Mouse (Mus musculus): Measurements from ENCODE around the gene L3mbtl2. TPM values are rescaled to one million over a fixed set of nuclear protein-coding genes. Genes with fewer than 3 reads are reported as not detected.

The L3mbtl2 gene
- polyA plus RNA-seq, 1 experiment from 2014 or later: 12.9 TPM

Other genes starting within 250 kb of the L3mbtl2 start
- 324 and 354 TPM in 2 replicates for gene Rbx1, start 197.6 kb upstream of the L3mbtl2 start, polyA plus RNA-seq (2015; fragmentation: Nextera tagmentation; extraction: Ambion mirVana)
- gene Ep300, start 78.5 kb upstream of the L3mbtl2 start, polyA plus RNA-seq (2015; fragmentation: Nextera tagmentation; extraction: Ambion mirVana): 9.4 and 12.6 TPM in 2 replicates
- gene Chadl, start 33.4 kb downstream of the L3mbtl2 start, polyA plus RNA-seq (2015; fragmentation: Nextera tagmentation; extraction: Ambion mirVana): 1.4 and 2.3 TPM in 2 replicates
- gene Zc3h7b, start 81.2 kb downstream of the L3mbtl2 start, polyA plus RNA-seq (2015; fragmentation: Nextera tagmentation; extraction: Ambion mirVana): 18.2 and 22.8 TPM in 2 replicates
- gene Rangap1, start 81.6 kb downstream of the L3mbtl2 start, polyA plus RNA-seq (2015; fragmentation: Nextera tagmentation; extraction: Ambion mirVana): 66.4 and 81.4 TPM in 2 replicates
- gene Tef, start 138.5 kb downstream of the L3mbtl2 start, polyA plus RNA-seq (2015; fragmentation: Nextera tagmentation; extraction: Ambion mirVana): 22.9 and 25.9 TPM in 2 replicates
- 15.8 and 17.6 TPM in 2 replicates for gene Tob2, start 194.9 kb downstream of the L3mbtl2 start, polyA plus RNA-seq (2015; fragmentation: Nextera tagmentation; extraction: Ambion mirVana)
- gene Phf5a, start 208.0 kb downstream of the L3mbtl2 start, polyA plus RNA-seq (2015; fragmentation: Nextera tagmentation; extraction: Ambion mirVana): 70.5 and 97.6 TPM in 2 replicates
- gene Aco2, start 208.4 kb downstream of the L3mbtl2 start, polyA plus RNA-seq (2015; fragmentation: Nextera tagmentation; extraction: Ambion mirVana): 610 and 636 TPM in 2 replicates